Mouse (Mus musculus): ENCODE data around the gene Clec4g. TPM values are rescaled to one million over a fixed set of nuclear protein-coding genes. Genes with fewer than 3 reads are reported as not detected.

Gene Clec4g
- polyA plus RNA-seq, 1 experiment from 2014 or later, result 3.7 TPM

Other genes with a start within 250 kb of the Clec4g start
- gene Tex45, start 249.8 kb downstream of the Clec4g start, polyA plus RNA-seq (2016; fragmentation: Nextera tagmentation; extraction: Ambion mirVana), result not detected in 2 replicates
- gene Zfp358, start 227.5 kb downstream of the Clec4g start, polyA plus RNA-seq (2016; fragmentation: Nextera tagmentation; extraction: Ambion mirVana), result 34.2 and 36.2 TPM in 2 replicates
- gene Mcoln1, start 220.2 kb downstream of the Clec4g start, polyA plus RNA-seq (2016; fragmentation: Nextera tagmentation; extraction: Ambion mirVana), result 52.7 and 53.5 TPM in 2 replicates
- gene Pnpla6, start 205.3 kb downstream of the Clec4g start, polyA plus RNA-seq (2016; fragmentation: Nextera tagmentation; extraction: Ambion mirVana), result 21.7 and 23.4 TPM in 2 replicates
- 4.7 and 5.2 TPM in 2 replicates for gene C330021F23Rik, start 152.7 kb downstream of the Clec4g start, polyA plus RNA-seq (2016; fragmentation: Nextera tagmentation; extraction: Ambion mirVana)
- 1.4 and 2.4 TPM in 2 replicates for gene Camsap3, start 133.4 kb downstream of the Clec4g start, polyA plus RNA-seq (2016; fragmentation: Nextera tagmentation; extraction: Ambion mirVana)
- 33.8 and 34.9 TPM in 2 replicates for gene Xab2, start 99.3 kb downstream of the Clec4g start, polyA plus RNA-seq (2016; fragmentation: Nextera tagmentation; extraction: Ambion mirVana)
- 110 and 115 TPM in 2 replicates for gene Pet100, start 99.1 kb downstream of the Clec4g start, polyA plus RNA-seq (2016; fragmentation: Nextera tagmentation; extraction: Ambion mirVana)
- 0.33 TPM in 1 of 2 replicates, not detected in the other for gene Pcp2, start 95.1 kb downstream of the Clec4g start, polyA plus RNA-seq (2016; fragmentation: Nextera tagmentation; extraction: Ambion mirVana)
- 48.2 and 60.0 TPM in 2 replicates for gene Stxbp2, start 89.7 kb downstream of the Clec4g start, polyA plus RNA-seq (2016; fragmentation: Nextera tagmentation; extraction: Ambion mirVana)
- not detected in 2 replicates for gene Retn, start 64.9 kb downstream of the Clec4g start, polyA plus RNA-seq (2016; fragmentation: Nextera tagmentation; extraction: Ambion mirVana)
- not detected in 2 replicates for gene Mcemp1, start 54.9 kb downstream of the Clec4g start, polyA plus RNA-seq (2016; fragmentation: Nextera tagmentation; extraction: Ambion mirVana)
- 6.7 and 7.3 TPM in 2 replicates for gene Fcor, start 48.3 kb downstream of the Clec4g start, polyA plus RNA-seq (2016; fragmentation: Nextera tagmentation; extraction: Ambion mirVana)
- 33.3 and 34.1 TPM in 2 replicates for gene Trappc5, start 44.4 kb downstream of the Clec4g start, polyA plus RNA-seq (2016; fragmentation: Nextera tagmentation; extraction: Ambion mirVana)
- 0.14 and 0.19 TPM in 2 replicates for gene Fcer2a, start 26.5 kb downstream of the Clec4g start, polyA plus RNA-seq (2016; fragmentation: Nextera tagmentation; extraction: Ambion mirVana)
- not detected in 2 replicates for gene Cd209a, start 28.3 kb upstream of the Clec4g start, polyA plus RNA-seq (2016; fragmentation: Nextera tagmentation; extraction: Ambion mirVana)
- not detected in 2 replicates for gene Cd209e, start 133.7 kb upstream of the Clec4g start, polyA plus RNA-seq (2016; fragmentation: Nextera tagmentation; extraction: Ambion mirVana)
- gene Cd209d, start 157.9 kb upstream of the Clec4g start, polyA plus RNA-seq (2016; fragmentation: Nextera tagmentation; extraction: Ambion mirVana), result not detected in 2 replicates
- not detected in 2 replicates for gene Cd209b, start 206.2 kb upstream of the Clec4g start, polyA plus RNA-seq (2016; fragmentation: Nextera tagmentation; extraction: Ambion mirVana)
- 0.35 and 0.38 TPM in 2 replicates for gene Cd209c, start 234.1 kb upstream of the Clec4g start, polyA plus RNA-seq (2016; fragmentation: Nextera tagmentation; extraction: Ambion mirVana)

Measured in heart, embryonic 12.5 days (tissue).